Mouse (Mus musculus) erythroblast, adult 5-6 weeks (primary cell): Measurements from ENCODE around the gene Lrrc15. TPM values are rescaled to one million over a fixed set of nuclear protein-coding genes. Genes with fewer than 3 reads are reported as not detected.

Experiments used
- ATAC-seq: replicated peaks from 2 replicates; pipeline ENCODE4 v1.8.0; 2016; ENCODE audit warnings: moderate number of reproducible peaks, mild to moderate bottlenecking, moderate TSS enrichment, inconsistent platforms; ENCODE audit not compliant: poor library complexity, low FRiP score, severe bottlenecking
- total RNA-seq, 2 experiments: library from RNA; stranded (forward) in 1 of 2; stranded (reverse) in 1 of 2; fragments of 150-400 nt in 1 of 2; fragments of 200-764, 138-1000 nt in 1 of 2; gene quantifications; 2 replicates each; pipeline versions ENCODE4 v1.2.3 to v1.2.4; 2015 to 2017; ENCODE audit warnings: low replicate concordance in 2 of 2

The Lrrc15 gene
- total RNA-seq, 2 experiments from 2014 or later, result 0.09 TPM; not detected in 1

DNA sequence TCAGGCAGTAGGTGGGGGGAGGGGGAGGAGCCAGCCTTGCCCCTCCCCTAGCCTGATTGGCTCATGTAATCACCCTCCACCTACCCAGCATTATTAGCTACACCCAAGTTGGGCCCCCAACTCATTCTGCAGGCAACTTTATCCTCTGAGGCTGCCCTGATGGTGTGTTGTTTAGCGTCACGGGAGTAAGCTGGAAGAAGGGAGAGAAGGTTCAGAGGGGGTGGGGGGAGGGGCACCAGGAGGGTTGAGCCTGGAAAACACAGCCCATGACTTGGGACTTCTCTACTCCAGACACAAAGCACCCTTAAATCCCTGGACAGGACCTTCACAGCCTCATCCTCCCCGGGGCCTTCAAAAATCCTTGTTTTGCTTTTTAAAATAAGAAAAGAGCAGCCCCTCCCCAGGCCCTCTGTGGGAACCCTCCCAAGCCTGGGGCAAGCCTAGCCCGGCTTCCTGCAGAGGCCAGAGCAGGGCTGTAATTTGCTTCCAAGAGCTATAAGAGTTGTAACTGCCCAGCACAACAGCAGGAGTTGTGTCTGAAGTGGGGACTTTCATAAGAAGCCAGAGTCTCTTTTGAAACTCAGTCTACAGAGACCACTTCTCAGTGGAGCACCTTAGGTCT lies 2.3 kb downstream of the Lrrc15 start:
- no peak for ATAC-seq

DNA sequence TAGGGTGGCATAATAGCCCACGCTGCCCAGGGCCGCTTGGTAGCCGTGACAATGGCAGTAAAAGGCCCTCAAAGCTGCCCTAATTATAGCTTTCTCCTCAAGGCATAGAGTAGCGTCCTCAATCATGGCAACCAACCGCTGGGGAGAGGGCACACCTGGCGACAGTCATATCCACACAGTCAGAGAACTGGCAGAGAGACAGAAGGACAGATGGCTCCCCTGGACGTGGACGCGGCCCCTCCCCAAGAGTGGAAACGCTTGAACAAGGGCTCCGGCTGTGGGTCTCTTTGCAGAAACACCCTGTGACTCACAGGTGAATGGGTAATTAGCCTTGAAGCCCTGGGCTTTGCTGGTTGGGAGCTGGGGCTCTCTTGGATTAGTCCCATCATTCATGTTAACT lies 4.7 kb downstream of the Lrrc15 start:
- no peak for ATAC-seq

DNA sequence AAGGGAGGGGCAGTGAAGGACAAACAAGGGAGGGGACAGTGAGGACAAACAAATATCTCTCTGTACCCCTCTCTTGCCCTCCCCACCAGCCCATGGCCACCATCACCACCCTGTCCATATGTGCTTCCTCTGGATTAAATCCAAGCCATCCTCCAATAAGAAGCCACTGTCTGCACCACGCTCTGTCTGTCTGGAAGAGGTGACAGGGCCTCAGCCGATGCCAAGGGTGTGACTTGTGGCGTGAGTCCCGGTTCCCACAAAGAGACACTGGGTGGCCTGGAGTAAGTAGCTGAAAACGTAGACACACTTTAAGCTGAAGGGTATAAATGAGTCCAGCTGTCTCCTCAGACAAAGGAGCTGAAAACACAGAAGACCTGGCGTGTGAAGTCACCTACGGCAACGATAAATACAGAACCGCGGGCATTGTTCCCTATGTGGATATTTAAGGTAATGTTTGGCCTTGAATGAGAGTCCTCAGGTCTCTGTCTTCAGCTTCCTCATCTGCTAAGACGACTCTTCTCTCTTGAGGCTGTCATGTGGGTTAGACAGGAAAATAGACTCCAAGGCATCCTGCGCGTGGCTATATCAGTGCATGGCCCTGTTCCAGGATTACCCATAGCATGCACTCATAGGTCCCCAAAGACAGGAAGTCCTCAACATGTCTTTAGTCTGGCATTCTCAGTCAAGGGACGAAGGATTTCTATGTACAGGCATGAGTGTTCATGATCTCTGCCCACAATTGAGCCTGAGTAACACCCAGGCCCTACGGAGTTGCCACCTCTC lies 7.3 kb downstream of the Lrrc15 start:
- ATAC-seq, result no peak

DNA sequence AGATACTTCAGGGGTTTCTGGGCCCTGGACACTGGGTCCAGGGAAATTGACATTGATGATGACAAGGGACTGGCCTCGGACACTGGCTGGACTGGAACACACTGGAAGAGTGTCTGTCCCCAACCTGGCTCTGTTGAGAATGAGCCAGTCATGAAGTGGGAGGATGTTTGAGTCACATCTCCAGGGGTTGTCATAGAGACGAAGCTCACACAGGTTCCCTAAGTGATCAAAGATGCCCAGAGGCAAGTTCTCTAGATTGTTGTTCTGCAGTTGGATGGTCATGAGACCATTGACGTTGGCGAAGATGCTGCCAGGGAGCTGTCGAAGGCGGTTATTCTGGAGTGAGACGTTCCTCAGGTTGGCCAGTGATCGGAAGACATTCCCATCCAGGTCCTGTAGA lies 10.0 kb downstream of the Lrrc15 start:
- ATAC-seq, result no peak

- ATAC-seq, result no peak
These were observed 11.0 kb downstream of the Lrrc15 start for GRCm38 (mm10) chr16:30271941-30272595.

DNA sequence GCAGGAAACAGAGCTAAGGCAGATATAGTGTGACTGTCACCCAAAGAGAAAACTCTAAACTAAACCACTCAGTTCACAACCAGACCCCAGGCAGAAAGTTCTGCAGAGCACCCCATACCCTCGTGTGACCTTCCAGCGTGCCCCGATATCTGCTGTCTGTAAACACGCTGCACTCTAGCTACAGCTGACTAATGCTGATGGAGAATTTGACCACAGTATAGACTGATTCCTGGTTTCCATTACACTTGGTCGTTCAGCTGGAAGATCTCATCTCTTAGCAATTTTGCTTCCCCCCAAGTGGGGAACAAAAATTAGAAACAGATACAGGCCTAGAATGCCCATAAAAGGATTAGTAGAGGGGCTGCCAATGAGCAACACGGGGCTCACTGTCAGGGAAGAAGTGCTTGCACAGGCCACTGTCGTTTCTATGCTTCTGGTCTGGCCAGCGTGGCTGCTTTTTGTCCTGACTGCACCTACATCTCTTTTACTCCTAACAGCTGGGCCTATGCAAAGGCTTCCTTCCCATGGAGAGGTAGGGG lies 11.8 kb downstream of the Lrrc15 start:
- ATAC-seq, result no peak

DNA sequence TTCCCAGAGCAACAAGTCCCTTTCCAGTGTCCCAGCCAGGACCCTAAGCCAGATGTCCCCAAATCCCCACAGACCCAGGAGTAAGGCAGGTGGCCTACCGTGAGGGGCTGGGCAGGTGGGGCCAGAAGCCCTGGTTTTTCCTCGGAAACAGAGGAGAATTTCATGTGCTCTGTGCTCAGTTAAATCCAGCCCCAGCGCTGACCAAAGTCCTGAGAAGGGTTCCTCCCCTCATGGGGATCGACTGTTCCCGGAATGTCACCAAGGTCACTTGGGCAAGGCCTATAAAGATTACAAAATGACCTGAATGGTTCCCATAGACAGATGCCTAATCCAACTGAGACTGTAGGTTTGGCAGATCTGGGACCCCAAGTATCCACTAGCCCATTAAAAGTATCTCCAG lies 15.7 kb downstream of the Lrrc15 start, which contains the start of gene Cpn2:
TSS of gene Cpn2 (minus strand) at position 141 of the 400 bp plus-strand sequence.
- no peak for ATAC-seq

GRCm38 (mm10) chr16:30266561-30266960 lies 16.5 kb downstream of the Lrrc15 start:
- ATAC-seq, result no peak

DNA sequence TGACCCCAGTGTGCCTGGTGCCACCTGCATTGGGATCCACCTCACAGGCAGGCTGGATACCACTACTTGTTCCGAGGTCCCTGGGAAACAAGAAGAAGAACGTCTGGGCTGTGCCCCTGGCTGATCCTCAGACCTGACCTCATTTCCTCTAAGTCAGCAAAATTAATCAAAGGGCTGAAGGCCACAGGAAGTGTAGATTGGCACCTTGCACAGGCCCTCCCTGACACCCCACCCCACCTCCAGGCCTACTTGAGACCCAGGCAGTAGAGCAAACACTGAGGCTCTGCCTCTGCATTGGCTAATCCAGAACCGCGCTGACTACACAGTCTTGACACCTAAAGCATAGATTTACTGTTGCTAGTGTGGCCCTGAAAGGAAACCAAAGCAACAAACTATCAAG lies 17.4 kb downstream of the Lrrc15 start:
- no peak for ATAC-seq

GRCm38 (mm10) chr16:30263156-30263555 lies 19.9 kb downstream of the Lrrc15 start:
- ATAC-seq, result no peak

- peak; percentile 77; the same call in 1 of the 2 replicates for ATAC-seq
These were observed 20.4 kb downstream of the Lrrc15 start for GRCm38 (mm10) chr16:30262664-30263063.

GRCm38 (mm10) chr16:30262157-30262556 lies 20.9 kb downstream of the Lrrc15 start:
- ATAC-seq, result no peak

DNA sequence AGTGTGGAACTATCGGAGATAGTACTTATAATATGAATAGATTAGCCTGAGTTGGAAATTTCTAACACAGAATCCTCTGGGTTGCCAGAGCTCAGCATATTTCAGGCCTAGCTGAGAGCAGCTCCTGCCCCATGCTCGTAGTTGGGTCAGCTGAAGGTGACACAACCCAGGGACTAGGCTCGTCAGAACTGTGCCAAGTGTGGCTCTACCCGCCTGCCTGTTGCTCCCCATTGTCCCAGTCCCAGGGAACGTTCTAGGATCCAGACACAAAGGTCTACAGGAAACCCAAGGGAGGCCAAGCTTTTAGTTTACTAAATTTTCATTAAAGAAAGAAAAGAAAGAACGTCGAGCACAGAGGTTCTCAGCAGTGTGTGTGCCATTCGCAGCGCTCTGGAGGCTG lies 21.7 kb downstream of the Lrrc15 start:
- no peak for ATAC-seq

DNA sequence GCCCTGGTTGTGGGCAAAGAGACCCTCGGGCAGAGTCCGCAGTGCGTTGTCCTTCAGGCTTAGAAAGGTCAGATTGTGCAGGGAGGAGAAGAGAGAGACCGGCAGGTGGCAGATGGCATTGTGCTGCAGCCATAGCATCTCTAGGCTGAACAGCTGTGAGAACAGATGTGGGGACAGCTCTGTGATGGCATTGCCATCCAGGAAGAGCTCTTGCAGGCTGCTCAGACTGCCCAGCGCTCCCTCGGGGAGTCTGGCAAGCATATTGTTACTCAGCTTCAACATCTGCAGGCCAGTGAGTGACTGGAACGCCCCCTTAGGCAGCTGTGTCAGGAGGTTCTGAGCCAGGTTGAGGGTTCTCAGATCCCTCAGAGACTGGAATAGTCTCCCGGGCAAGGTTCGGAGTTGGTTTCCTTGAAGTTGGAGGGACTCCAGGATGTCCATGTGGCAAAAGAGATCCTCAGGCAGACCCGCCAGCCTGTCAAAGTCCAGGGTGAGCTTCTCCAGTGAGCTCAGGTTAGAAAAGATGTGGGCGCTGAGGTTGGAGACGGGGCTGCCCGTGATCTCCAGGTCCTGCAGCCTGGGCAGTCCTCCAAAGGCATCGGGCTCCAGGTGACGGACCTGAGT lies 22.9 kb downstream of the Lrrc15 start:
- no peak for ATAC-seq

DNA sequence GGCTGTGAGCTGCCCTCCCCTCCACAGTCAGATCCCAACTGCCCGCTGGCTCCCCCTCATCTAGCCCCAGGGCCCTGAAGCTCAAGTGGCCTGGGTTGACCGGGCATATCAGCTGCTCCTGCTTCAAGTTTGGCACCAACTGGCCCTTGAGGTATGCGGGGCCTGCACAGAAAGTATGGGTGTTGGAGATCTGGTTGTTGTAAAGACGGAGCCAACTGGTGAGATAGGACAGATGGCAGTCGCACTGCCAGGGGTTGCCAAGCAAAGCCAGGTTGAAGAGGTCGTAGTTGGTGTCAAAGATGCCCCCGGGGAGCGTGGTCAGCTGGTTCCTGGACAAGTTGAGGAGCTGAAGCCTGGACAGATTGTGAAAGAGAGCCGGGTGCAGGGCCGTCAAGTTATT lies 23.6 kb downstream of the Lrrc15 start:
- ATAC-seq, result no peak

- no peak for ATAC-seq
These were observed 24.6 kb downstream of the Lrrc15 start for GRCm38 (mm10) chr16:30258441-30258840.

DNA sequence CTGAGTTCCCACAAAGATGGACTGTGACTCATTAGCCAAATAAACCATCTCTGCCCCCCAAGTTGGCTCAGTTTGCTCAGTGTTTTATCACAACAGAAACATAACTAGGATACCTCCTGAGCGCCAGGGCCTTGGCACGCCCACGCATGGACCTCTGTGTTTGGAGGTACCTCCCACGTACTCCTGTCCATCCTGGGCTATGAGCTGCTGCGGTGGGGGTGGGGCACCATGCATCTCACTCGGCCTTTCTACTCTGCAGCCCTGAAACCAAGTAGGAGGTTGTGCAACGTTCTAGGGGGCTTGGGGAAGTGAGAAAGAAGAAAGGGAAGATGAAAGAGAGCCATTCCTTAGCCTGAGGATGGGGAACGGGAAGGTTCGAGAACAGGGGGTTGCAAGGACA lies 25.3 kb downstream of the Lrrc15 start:
- ATAC-seq, result no peak

GRCm38 (mm10) chr16:30255061-30255460 lies 28.0 kb downstream of the Lrrc15 start:
- no peak for ATAC-seq

- ATAC-seq, result no peak
These were observed 29.2 kb downstream of the Lrrc15 start for GRCm38 (mm10) chr16:30253900-30254299.

DNA sequence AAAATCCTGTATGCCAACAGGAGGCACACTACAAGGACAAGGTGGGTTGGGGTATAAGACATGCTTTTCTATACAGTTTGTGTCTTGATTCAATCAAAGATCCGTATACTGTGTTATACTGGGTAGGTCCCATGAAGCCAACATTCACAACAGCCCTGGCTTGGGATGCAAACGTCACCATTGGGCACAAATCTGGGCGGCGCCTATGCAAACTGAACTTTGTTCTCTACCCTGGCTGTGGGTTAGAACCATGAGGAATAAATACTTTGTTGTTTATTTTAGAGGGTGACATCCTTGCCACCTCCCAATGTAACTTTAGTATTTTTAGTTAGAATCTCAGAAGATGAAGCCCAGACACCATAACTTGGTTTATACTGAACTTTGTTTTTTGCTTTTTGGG lies 29.7 kb downstream of the Lrrc15 start:
- no peak for ATAC-seq
